Mouse (Mus musculus) right cerebral cortex, postnatal 4 days (tissue): ENCODE measurements around the gene Chaf1a.
"Not testable (repeated sequence)": the region's sequence is repeated elsewhere in the genome, so short reads cannot be mapped to it uniquely, and the experiment has no call there.

Experiments used
- DNase-seq: peaks from one replicate; pipeline ENCODE4 v3.0.0-alpha.2; 2022

Gene Chaf1a

DNA sequence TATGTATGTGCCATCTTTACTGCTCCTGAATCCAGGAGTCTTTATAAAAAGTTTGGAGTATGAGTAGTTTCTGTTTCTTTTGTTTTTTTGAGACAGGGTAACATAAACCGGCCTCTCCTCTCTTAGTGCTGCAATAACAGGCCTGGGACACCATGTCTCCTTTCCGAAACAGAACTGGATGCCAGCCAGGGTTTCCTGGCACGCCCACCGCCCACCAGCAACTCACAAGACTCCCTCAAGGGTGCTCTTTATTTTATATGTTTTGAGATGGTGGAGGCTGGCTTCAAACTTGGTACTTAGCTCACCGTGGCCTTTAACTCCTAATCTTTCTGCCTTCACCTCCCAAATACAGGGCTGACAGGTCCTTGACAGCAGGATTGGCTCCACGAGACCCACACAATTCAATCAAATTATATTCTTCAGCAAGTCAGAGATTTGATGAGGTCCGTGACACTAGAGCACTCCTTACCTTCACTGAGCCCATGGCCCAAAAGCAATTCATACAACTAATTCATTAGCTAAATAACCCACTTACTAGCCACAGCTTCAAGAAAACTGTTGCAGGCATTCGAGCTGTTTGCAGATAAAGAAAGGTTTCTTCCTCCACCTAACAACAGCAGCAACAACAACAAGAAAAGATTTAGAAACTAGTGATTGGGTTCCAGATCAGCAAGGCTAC, 1.5 kb upstream of the Chaf1a start:
- DNase-seq, result no peak

DNA sequence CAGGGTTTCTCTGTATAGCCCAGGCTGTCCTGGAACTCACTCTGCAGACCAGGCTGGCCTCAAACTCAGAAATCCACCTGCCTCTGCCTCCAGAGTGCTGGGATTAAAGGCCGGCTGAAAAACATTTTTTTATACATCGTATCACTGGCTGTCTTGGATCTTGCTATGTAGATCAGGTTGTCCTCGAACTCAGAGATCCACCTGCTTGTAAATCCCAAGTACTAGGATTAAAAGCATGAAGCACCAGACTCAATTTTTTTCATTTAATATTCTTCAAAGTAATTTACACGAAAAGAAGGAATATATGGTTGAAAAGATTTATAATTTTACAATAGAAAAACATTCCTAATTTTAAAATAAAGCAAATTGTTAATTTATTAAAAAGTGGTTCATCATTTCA, 894 bp upstream of the Chaf1a start:
- DNase-seq, result no peak

DNA sequence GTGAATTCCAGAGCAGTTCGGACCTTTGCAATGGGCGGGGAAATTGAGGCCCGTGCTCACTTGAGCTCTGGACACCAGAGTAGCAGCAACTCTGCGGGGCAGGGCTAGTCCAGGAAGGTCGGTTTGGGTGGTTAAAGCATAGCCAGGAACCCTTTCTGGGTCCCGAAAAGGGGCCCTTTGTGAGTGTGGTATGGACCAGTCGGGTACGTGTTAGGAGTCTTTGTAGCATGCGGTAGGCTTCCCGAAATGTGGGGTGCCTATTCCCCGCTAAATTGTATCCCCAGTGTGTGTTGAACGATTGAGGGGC, 571 bp downstream of the Chaf1a start:
- no peak for DNase-seq

DNA sequence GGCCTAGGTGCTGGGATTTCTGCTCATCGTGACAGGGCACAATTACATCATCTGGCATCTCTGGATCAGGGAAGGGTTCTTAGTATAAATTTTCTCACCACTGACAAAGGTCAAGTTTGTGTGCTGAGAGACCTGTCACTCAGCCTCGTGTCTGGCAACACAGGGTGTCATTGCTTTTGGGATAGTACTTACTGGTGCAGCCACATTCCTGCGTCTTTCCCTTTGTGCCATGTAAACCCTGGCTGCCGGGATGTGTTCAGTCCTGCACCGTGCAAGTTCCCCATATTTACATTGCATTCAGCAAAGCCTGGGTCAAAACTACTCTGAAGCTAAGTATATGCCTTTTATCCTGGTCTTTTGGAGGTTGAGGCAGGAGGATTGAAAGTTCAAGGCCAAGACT, 11.1 kb downstream of the Chaf1a start:
- DNase-seq, result no peak

DNA sequence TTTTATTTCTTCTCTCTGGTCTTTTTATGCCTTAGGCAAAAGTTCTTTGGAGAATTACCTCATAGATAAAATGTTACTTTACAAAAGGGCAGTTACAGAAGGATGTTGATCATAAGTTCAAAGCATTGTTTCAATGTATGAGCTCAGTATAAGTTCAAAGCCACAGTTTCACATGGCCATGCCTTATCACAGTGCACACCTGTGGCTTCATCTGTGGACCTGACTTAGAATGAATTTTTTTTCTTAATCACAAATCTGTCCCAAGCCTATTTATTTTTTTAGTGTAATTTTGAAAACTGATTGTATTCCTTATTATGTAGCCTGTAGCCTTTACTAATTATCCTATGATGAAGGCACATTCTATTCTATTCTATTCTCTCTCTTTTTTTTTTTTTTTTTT, 14.7 kb downstream of the Chaf1a start:
- DNase-seq, result no peak

DNA sequence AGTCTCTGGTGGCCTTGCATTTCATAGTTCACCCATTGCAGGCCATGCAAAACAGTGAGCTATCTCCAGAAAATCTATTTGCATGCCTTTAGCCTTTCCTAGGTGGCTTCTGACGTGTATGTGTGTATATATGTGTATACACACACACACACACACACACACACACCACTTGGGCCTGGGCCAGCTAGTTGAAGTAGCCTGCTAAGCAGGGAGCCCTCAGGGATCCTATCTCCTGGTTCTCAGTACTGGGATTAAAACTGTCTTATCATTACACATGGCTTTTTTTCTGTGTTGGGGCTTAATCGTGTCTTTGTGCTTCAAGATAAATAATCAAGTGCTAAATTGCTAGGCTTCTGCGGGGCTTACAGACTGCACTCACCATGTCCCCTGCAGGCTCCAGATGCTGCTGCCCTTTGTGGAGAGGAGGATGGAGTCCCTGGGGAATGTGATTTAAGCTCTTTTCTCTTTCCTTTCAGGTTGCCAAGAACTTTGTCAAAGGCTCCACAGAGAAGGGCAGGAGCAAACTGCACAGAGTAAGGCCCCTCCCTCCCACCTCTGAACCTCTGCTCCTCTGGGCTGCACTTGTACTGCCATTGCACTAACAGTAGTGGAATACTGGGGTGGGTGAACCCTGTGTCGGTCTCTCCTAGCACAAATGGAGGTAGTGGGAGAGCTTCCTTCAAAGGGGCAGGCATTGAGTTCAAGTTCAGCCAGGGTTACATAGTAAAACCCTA, 15.9 kb downstream of the Chaf1a start:
- DNase-seq, result no peak

DNA sequence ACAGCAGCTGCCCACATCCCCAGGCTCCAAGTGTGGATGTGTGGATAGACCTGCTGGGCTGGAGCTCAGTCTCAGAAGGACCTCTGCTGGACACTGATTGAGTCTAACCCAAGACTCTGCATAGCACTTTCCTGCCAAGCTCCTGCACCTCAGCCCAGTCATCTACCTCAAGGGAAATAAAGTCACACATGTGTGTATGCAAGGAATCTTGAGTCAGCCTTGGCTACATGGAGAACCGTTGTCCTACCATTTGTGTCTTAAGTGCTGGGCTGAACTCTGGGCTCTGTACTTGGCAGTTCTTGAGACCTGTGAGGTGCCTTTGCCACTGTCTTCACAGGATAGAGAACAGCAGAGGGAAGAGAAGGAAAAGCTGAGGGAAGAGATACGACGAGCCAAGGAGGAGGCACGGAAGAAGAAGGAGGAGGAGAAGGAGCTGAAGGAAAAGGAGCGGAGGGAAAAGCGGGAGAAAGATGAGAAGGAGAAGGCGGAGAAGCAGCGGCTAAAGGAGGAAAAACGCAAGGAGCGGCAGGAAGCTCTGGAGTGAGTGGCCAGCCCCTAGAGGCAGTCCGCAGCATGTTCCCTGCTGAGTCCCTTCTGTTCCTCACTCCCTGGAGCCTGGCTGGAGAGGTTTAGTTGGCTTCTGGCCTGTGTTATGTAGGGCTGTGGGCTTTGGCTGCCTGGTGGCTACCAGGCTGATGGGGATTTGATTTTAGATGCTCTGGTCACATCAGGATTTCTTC, 17.3 kb downstream of the Chaf1a start:
- DNase-seq, result no peak

DNA sequence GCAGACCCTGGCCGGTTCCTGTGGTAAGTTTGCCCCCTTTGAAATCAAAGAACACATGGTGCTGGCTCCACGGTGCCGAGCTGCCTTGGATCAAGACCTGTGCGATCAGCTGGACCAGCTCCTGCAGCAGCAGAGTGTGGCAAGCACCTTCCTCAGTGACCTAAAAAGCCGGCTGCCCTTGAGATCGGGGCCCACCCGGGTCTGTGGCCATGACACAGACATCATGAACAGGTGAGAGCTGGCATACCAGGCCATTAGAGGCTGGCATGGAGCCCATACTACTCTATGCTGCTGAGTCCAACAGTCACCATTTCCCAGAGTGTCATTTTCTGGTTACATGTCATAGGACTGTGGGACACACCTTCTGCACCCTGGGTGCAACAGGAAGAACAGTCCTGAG, 21.8 kb downstream of the Chaf1a start:
- no peak for DNase-seq

DNA sequence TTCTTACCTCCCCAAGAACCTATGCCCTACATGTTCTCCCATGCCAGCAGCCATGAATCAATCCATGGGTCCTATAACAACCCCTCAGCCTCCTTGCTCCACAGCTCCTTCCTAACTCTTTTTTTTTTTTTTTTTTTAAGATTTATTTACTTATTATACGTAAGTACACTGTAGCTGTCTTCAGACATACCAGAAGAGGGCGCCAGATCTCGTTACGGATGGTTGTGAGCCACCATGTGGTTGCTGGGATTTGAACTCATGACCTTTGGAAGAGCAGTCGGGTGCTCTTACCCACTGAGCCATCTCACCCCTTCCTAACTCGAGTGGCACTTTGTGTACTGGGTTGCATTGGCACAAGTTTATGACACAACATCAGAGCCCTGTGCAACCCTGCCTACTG, 25.5 kb downstream of the Chaf1a start:
- not testable (repeated sequence) for DNase-seq

DNA sequence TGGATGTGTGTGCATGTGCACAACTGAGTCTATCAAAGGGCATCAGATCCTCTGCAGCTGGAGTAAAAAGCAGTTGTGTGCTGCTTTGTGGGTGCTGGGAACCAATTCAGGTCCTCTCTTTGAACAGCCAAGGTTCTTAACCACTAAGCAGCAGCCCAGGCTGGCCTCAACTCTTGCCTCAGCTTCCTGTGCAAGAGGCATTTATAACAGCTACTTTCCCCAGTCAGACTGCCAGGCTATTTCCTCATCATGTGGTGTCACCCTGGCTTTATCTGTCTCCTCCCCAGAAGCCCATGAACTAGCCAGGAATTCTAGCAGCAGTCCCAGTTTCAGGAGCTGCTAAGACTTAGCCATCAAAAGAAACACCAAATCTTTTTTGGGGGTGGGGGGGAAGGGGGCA, 26.2 kb downstream of the Chaf1a start:
- no peak for DNase-seq

DNA sequence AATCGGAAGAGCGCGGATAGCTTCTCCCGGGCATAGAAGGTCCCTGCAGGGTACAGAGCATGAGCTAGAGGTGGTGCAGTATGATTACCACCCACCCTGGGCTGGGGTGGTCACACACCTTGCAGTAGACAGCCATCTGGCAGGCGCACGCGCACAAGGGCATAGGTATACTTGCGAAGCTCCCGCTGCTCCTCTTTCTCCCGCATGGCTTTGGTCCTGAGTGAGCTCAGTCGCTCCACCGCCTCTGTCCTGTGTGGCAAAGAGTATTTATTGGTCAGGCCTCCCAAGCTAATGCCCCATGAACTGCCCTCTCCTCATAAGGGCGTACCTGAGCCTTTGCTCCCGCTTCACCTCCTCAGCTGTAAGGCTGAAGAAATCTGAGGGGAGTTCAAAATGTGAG, 28.8 kb downstream of the Chaf1a start:
- DNase-seq, result no peak

DNA sequence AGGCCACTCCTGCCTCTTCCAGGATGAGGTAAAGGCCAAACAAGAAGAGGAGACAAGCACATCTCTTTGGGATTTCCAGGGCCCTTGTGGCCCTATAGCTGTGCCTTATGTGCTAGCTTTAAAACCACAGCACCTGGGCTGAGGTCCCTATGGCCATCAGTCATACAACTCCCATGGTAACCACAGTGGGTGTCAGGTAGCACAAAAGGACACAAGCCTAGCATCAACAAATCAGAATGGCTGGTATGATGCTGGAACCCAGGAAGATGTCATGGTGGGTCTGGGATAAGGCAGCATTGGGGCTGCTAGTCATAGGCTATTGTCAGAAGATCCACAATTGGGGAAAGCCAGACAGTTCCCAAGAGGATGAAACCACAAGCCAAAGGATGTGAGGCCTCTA, 30.9 kb downstream of the Chaf1a start:
- no peak for DNase-seq

DNA sequence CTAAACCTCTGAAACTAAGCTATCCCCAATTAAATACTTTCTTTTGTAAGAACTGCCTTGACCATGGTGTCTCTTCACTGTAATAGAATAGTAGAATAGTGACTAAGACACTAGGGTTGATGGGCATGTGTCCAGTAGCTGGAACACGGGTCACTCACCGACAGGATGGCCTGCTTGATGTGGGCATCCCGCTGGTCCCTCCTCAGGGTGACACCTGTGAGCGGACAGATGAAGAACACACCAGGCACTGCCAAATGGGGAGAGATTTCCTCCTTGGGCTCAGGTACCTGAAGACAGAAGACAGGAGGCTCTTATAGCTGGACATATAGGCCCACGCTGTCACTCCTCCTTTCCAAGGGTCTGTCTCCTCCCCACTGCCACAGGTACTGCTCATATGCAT, 32.0 kb downstream of the Chaf1a start:
- DNase-seq, result no peak

DNA sequence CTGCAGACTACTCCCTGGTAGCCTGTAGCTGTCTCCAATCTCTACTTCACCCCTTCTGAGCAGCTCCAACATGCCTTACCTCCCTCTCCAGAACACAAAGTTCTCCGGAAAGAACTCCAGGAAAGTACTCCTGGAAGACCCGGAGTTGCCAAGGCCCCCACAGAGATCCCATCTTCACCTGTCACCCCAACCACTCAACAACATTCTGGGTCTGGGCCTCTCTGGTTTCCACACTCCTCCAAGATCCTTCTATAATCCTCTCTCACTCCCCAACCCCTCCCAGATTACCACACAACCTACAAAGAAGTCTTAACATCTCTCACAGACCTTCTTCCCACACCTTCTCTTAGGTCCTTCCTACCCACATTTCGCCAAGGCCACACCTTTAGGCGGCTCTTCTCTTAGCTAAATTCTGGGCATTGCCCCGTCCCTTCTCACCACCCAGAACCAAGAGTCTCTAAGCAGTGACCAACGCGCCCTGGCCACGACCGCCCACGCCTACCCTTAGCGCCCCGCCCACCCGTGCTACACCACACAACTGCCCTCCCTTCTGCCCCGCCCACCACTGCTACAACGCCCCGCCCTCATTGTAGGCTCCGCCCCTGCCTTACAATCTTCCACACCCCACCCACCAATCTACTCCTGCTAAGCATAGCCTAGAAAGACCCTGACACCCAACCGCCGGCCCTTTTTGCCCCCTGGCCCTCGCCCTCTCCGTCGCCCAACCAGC, 34.0 kb downstream of the Chaf1a start:
- peak; percentile 66 for DNase-seq

DNA sequence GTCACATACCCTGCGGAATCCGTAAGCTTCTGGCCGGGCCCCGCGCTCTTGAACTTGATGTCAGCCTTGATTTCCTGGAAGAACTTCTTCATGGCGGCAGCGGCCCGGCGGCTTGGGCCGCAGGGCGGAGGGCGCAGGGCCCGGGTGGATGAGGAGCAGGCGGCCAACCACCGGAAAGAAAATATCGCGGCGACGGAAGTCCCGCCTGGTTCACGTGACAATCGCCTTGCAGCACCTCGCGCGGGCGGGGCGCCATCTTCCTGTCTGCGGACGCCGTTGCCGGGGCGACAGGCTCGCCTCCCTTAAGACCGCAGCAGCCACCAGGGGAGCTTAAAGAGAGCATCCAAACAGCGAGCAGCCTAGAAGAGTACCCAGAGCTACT, 34.6 kb downstream of the Chaf1a start, which contains the start of gene Ubxn6:
Ubxn6 (minus strand) TSS at position 202 of the 382 bp plus-strand sequence.
- DNase-seq, result peak; percentile 99

DNA sequence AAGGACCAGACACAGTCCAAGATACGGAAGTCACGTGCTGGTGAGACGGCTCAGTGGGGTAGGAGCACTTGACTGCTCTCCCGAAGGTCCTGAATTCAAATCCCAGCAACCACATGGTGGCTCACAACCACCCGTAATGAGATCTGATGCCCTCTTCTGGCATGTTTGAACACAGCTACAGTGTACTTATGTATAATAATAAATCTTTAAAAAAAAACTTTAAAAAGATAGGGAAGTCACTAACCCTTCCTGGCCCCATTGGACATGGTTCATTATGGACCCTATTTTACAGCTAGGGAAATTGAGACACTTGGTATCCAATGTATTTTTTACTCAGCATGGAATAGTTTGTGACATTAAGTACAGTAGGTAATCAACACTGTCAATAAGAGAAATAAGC, 37.3 kb downstream of the Chaf1a start:
- no peak for DNase-seq

DNA sequence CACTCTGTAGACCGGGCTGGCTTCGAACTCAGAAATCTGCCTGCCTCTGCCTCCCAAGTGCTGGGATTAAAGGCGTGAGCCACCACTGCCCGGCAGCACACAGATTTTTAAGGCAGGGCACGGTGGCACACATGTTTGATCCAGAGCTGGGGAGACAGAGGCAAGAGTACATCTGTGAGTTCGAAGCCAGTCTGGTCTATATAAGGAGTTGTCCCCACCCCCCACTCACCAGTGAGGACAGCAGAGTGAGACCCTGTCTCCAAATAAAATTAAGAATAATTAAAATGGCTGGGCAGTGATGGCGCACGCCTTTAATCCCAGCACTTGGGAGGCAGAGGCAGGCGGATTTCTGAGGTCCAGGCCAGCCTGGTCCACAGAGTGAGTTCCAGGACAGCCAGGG, 38.1 kb downstream of the Chaf1a start:
- not testable (repeated sequence) for DNase-seq

DNA sequence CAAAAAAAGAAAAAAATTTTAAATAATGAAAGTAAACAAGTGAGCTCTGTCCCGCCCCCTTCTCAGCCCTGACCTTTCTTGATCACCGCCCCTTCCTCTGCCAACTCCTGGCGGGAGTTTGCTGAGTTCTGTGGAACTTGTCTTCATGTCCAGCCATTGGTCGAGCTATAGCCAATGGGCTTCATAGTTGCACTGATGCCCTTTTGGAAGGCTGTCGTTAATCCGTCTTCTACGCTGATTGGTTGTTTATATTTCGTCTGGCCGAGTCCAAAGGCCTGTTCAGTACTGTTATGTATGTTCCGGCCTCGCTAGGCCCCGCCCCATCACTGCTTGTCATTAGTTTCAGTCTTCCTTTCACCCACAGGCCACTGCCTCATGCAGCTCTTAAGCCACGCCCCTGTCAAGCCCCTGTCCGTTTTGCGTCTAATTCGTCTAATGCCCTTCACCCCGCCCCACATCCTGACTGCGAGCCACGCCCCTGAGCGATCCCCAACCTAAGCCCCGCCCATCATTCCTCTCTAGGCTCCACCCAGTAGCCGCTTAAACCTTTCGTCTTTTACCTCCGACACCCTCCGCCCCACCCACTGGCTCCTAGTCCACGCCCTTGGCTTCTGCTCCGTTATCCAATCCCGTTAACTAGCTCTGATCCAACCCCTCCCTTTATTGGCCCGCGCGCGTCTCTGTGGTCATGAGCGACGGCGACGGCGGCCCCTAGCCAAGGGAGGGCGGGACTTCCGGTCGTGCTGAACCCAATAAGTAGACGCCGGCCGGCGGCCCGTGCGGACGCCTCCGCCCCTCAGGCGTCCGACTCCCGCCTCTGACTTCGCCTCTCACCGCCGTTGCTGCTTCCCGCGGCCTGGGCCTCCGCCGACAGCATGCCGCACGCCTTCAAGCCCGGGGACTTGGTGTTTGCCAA, 38.9 kb downstream of the Chaf1a start, which contains the start of gene Hdgfl2:
Hdgfl2 (plus strand) TSS at position 755 of the 916 bp plus-strand sequence.
- peak; percentile 99 for DNase-seq

DNA sequence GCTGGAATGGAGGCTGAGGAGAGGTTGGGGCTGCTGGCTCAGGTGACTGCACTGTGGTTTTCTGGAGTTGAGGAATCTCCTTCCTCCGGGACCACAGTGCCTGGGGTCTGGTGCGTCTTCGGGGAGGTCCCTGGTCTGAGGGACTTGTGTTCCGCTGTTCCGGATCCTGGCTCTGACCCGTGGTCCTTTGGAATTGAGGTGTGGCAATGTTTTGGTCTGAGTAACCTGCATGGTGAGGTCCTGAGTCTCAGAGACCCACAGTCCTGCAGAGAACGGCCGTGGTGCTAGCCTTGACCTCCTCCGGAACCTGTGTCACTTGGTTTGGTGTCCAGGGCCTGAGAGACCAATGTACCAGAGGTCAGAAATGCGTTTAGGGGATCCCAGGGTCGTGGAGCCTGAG, 39.7 kb downstream of the Chaf1a start:
- no peak for DNase-seq

DNA sequence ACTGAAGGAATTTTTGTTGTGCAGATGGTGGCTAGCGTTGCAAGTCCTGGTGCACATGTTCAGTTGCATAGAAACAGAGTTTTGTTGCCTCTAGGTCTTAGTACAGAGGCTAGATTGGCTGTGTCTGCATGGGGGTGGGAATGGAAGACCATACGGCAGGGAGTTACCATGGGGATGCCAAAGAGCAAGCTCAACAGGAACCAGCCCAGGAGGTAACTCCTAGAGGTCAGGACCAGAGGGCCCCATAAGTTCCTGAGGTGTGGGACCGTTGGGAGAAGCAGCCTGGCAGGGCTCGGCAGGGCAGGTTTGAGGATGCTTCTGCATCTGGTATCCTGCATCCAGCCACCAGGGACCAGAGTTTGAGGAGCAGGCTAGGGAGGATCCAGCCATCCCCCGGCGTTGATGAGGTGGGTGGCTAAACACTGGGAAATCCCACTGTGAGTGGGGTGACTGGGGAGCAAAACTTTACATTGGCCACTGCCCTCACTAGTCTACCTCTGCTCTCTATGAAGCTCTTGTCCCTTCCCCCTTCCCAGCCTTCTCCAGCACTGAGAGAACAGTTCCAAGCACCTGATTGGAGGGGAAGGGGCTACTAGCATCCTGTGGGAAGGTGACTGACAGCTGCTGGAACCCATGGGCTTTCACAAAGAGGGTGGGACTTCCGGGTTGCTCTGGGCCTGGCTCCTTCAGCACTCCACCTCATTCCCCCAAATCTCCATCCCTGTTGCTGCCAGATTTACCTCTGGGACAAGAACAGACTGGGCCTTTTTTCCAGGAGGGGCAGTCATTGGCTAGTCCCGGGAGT, 40.7 kb downstream of the Chaf1a start:
- DNase-seq, result peak; percentile 55

DNA sequence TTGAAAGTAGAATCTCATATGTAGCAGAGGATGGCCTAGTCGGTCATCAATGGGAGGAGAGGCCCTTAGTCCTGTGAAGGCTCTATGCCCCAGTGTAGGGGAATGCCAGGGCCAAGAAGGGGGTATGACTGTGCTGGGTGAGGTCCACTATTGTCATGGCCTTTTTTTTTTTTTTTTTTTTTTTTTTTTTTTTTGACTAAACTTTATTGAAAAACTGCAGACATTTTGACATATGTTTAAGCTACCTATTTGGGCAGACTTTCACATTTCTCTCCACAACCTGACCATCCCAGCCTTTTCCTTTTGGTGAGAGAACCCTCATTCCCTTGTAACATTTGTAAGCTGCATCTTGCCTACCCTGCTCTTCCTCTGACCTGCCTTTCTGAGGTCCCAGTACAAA, 52.1 kb downstream of the Chaf1a start:
- DNase-seq, result no peak
